Mouse (Mus musculus) spleen, adult 2 months (tissue): ENCODE measurements at regions not wholly inside any gene's neighbourhood (a gene's known extent, or its start where the extent isn't known, plus 50 kb on each side); places are given as distances from the start of the nearest gene placed in this dataset.

Source experiments
- CTCF ChIP-seq: fragments of 200-500 bp; IDR thresholded peaks from 2 replicates; pipeline ENCODE4 v1.5.1; 2011; ENCODE audit warnings: mild to moderate bottlenecking, inconsistent platforms; ENCODE audit not compliant: insufficient read depth, insufficient read length, insufficient replicate concordance; ENCODE audit errors: extremely low read depth
- POLR2A ChIP-seq: fragments of 200-500 bp; IDR thresholded peaks from 2 replicates; pipeline ENCODE4 v1.6.1; 2011; ENCODE audit warnings: low read depth, low read length, inconsistent platforms

GRCm38 (mm10) chr3:52729731-52730130 is 287.3 kb downstream of the Cog6 start:
- TF ChIP-seq CTCF (no peak), POLR2A (no peak)
